Mouse (Mus musculus) CD4-positive, CD25-positive, alpha-beta regulatory T cell, adult 2 months (primary cell): ENCODE data around the gene Sdc1.

Experiments
- DNase-seq: peaks from one replicate; pipeline ENCODE4 v3.0.0-alpha.2; 2012; ENCODE audit warnings: low read depth, low spot score

Gene Sdc1

GRCm38 (mm10) chr12:8781681-8782378 lies 10.7 kb downstream of the Sdc1 start:
- DNase-seq = no peak

- DNase-seq = no peak
Observed at GRCm38 (mm10) chr12:8782565-8782964, 11.4 kb downstream of the Sdc1 start.

GRCm38 (mm10) chr12:8784189-8784588 lies 13.1 kb downstream of the Sdc1 start:
- no peak for DNase-seq

GRCm38 (mm10) chr12:8786476-8786875 lies 15.4 kb downstream of the Sdc1 start:
- no peak for DNase-seq

- no peak for DNase-seq
Observed at GRCm38 (mm10) chr12:8786984-8787730, 16.0 kb downstream of the Sdc1 start.

GRCm38 (mm10) chr12:8788469-8788868 lies 17.3 kb downstream of the Sdc1 start:
- DNase-seq = no peak

GRCm38 (mm10) chr12:8790615-8791014 lies 19.5 kb downstream of the Sdc1 start:
- DNase-seq = no peak

- DNase-seq = no peak
Observed at GRCm38 (mm10) chr12:8793410-8794051, 22.4 kb downstream of the Sdc1 start.

GRCm38 (mm10) chr12:8797936-8798335 lies 26.8 kb downstream of the Sdc1 start:
- no peak for DNase-seq

GRCm38 (mm10) chr12:8798486-8799020 lies 27.4 kb downstream of the Sdc1 start:
- DNase-seq = no peak

- no peak for DNase-seq
Observed at GRCm38 (mm10) chr12:8803421-8804076, 32.4 kb downstream of the Sdc1 start.

GRCm38 (mm10) chr12:8804077-8804456 lies 32.9 kb downstream of the Sdc1 start:
- no peak for DNase-seq

- DNase-seq = no peak
Observed at GRCm38 (mm10) chr12:8804934-8805722, 34.0 kb downstream of the Sdc1 start.

GRCm38 (mm10) chr12:8809086-8809485 lies 38.0 kb downstream of the Sdc1 start:
- no peak for DNase-seq

- DNase-seq = no peak
Observed at GRCm38 (mm10) chr12:8809626-8810025, 38.5 kb downstream of the Sdc1 start.

GRCm38 (mm10) chr12:8810966-8811365 lies 39.8 kb downstream of the Sdc1 start:
- no peak for DNase-seq

GRCm38 (mm10) chr12:8811441-8811871 lies 40.3 kb downstream of the Sdc1 start:
- DNase-seq = no peak

- no peak for DNase-seq
Observed at GRCm38 (mm10) chr12:8811894-8812560, 40.9 kb downstream of the Sdc1 start.

GRCm38 (mm10) chr12:8817467-8818232 lies 46.5 kb downstream of the Sdc1 start:
- DNase-seq = no peak

GRCm38 (mm10) chr12:8818233-8818672 lies 47.1 kb downstream of the Sdc1 start:
- no peak for DNase-seq
